Mouse (Mus musculus): ENCODE data around the gene Trmt5.

- TF ChIP-seq POLR2A (IDR thresholded peaks at IDR 0.05; ENCODE audit: borderline replicate concordance, low read depth, low read length) (no peak), CTCF (IDR thresholded peaks at IDR 0.05; ENCODE audit: low read depth, low read length) (no peak)
These were observed 56.3 kb downstream of the Trmt5 start for GRCm38 (mm10) chr12:73230196-73230595.
